Mouse (Mus musculus) ES-Bruce4 (cell line): ENCODE measurements around the gene Dnah8.

ENCODE experiments used
- CTCF ChIP-seq: IDR thresholded peaks from one replicate; pipeline ENCODE4 v1.8.1; 2011; ENCODE audit warnings: low read depth, low read length
- POLR2A ChIP-seq: IDR thresholded peaks from one replicate; pipeline ENCODE4 v1.8.1; 2011; ENCODE audit warnings: low read length; ENCODE audit not compliant: insufficient read depth

- TF ChIP-seq POLR2A: no peak
- TF ChIP-seq CTCF: no peak
These were observed 33.5 kb downstream of the Dnah8 start for GRCm38 (mm10) chr17:30657530-30658151.
